Mouse (Mus musculus): ENCODE data around the gene Sv2a.

GRCm38 (mm10) chr3:96133327-96133905 lies 47.5 kb upstream of the Sv2a start:
- TF ChIP-seq CTCF (IDR thresholded peaks at IDR 0.05; ENCODE audit: borderline replicate concordance, extremely low read depth, insufficient read depth, insufficient read length) (no peak), POLR2A (IDR thresholded peaks at IDR 0.05; ENCODE audit: borderline replicate concordance, extremely low read depth, insufficient read depth, insufficient read length, poor library complexity, severe bottlenecking) (no peak)

All from brain, embryonic 14.5 days (tissue).